In genomic region chr8:86438133-86438982, GRCm38 (mm10) we compare ENCODE assay signal across 10 mouse cellular contexts.
A peak's percentile ranks its signal among the peaks of the same experiment; 100 is the strongest.
DNase-seq lines count a peak whose midpoint lies in the region; ATAC-seq lines count a peak whose summit lies in the region.
"Had no signal": no experiment of that assay in that cellular context is flagged by ENCODE, and none has a peak within 500 bp of the region (broad histone marks: within the 10 kb centered on the region; RNA-seq: fewer than 3 reads in every experiment).

No protein-coding gene starts in this region.

- H3K27ac ChIP-seq in hindbrain, embryonic 15.5 days (replicated peaks) = peak overlapping the region; percentile 89
- H3K27ac ChIP-seq in midbrain, embryonic 10.5 days (replicated peaks) = peak overlapping the region; percentile 80
- H3K27ac ChIP-seq: embryonic facial prominence, embryonic 15.5 days; lung, embryonic 15.5 days had no signal

- H3K27me3 ChIP-seq in hindbrain, embryonic 15.5 days = no peaks in the 10 kb centered on the region
- peaks cover 30% of the 10 kb centered on the region for H3K27me3 ChIP-seq in midbrain, embryonic 10.5 days (ENCODE audit: low read depth, poor library complexity, severe bottlenecking)
- H3K27me3 ChIP-seq: embryonic facial prominence, embryonic 15.5 days; lung, embryonic 15.5 days had no signal

- DNase-seq in cerebellum, adult 9-11 months = peak; percentile 20
- DNase-seq in cerebellum, postnatal 25 days = no peak
- DNase-seq in midbrain, embryonic 10.5 days (ENCODE audit: low spot score) = peak; percentile 82
- DNase-seq in right cerebral cortex, postnatal 14 days = peak; percentile 49
- DNase-seq in T-cell, adult 2 months (ENCODE audit: low spot score) = no peak
- no peak for DNase-seq in urinary bladder, adult 2 months (ENCODE audit: low spot score)
- no peak for DNase-seq in cerebellum, adult 9-10 months

- 0 out of 2 replicates have a peak overlapping the region, but pooled peaks have one; percentile 10 for H3K4me2 ChIP-seq in hindbrain, embryonic 15.5 days
- H3K4me2 ChIP-seq: embryonic facial prominence, embryonic 15.5 days; lung, embryonic 15.5 days had no signal

- peak; percentile 98 for ATAC-seq in hindbrain, embryonic 15.5 days (ENCODE audit: low FRiP score, low read depth)

- H3K9me3 ChIP-seq in hindbrain, embryonic 15.5 days = no peaks in the 10 kb centered on the region
- H3K9me3 ChIP-seq in midbrain, embryonic 10.5 days (replicated peaks) = no peaks in the 10 kb centered on the region
- H3K9me3 ChIP-seq: embryonic facial prominence, embryonic 15.5 days; lung, embryonic 15.5 days had no signal

- no peaks in the 10 kb centered on the region for H3K36me3 ChIP-seq in hindbrain, embryonic 15.5 days
- no peaks in the 10 kb centered on the region for H3K36me3 ChIP-seq in midbrain, embryonic 10.5 days
- H3K36me3 ChIP-seq: embryonic facial prominence, embryonic 15.5 days; lung, embryonic 15.5 days had no signal

- 31% methylated on average over 5 of the region's 5 CpGs for WGBS in hindbrain, embryonic 15.5 days
- WGBS in midbrain, embryonic 10.5 days = 44% methylated on average over 5 of the region's 5 CpGs

- no peak overlapping the region for H3K4me3 ChIP-seq in hindbrain, embryonic 15.5 days
- H3K4me3 ChIP-seq in midbrain, embryonic 10.5 days = no peak overlapping the region
- H3K4me3 ChIP-seq: embryonic facial prominence, embryonic 15.5 days; lung, embryonic 15.5 days had no signal

- peaks cover 32% of the 10 kb centered on the region for H3K4me1 ChIP-seq in hindbrain, embryonic 15.5 days (replicated peaks)
- H3K4me1 ChIP-seq in midbrain, embryonic 10.5 days = peaks cover 33% of the 10 kb centered on the region
- H3K4me1 ChIP-seq: embryonic facial prominence, embryonic 15.5 days; lung, embryonic 15.5 days had no signal

- H3K9ac ChIP-seq in hindbrain, embryonic 15.5 days = no peak overlapping the region
- H3K9ac ChIP-seq: embryonic facial prominence, embryonic 15.5 days; lung, embryonic 15.5 days had no signal

Comparison
In these comparisons a context has a peak if more than half of its experiments do, and no peak if none do; other contexts are left out.
1. DNase-seq: peak in cerebellum, adult 9-11 months (single experiment), midbrain, embryonic 10.5 days (single experiment) and right cerebral cortex, postnatal 14 days (single experiment); none in cerebellum, postnatal 25 days (0 of 2), T-cell, adult 2 months (single experiment), urinary bladder, adult 2 months (single experiment) and cerebellum, adult 9-10 months (single experiment).